Mouse (Mus musculus) natural killer cell, adult 2 months (primary cell): Measurements from ENCODE around the gene Rnf24.
"Not testable (repeated sequence)": the region's sequence is repeated elsewhere in the genome, so short reads cannot be mapped to it uniquely, and the experiment has no call there.

Experiments
- DNase-seq, 2 experiments: peaks; one replicate each; pipeline ENCODE4 v3.0.0; 2022; ENCODE audit warnings: low spot score in 2 of 2

Rnf24 gene

GRCm38 (mm10) chr2:131337602-131338001 lies 15.1 kb downstream of the Rnf24 start:
- DNase-seq: no peak

GRCm38 (mm10) chr2:131330548-131330947 lies 22.1 kb downstream of the Rnf24 start:
- no peak for DNase-seq

GRCm38 (mm10) chr2:131328981-131329380 lies 23.7 kb downstream of the Rnf24 start:
- no peak for DNase-seq

- DNase-seq: no peak
Observed at GRCm38 (mm10) chr2:131326044-131326443, 26.6 kb downstream of the Rnf24 start.

GRCm38 (mm10) chr2:131323675-131324074 lies 29.0 kb downstream of the Rnf24 start:
- no peak for DNase-seq

- peak; percentile 9 to 13 for DNase-seq
Observed at GRCm38 (mm10) chr2:131321192-131321591, 31.5 kb downstream of the Rnf24 start.

- no peak for DNase-seq
Observed at GRCm38 (mm10) chr2:131319401-131319800, 33.3 kb downstream of the Rnf24 start.

- DNase-seq: no peak
Observed at GRCm38 (mm10) chr2:131316167-131316566, 36.5 kb downstream of the Rnf24 start.

GRCm38 (mm10) chr2:131309296-131309695 lies 43.4 kb downstream of the Rnf24 start:
- DNase-seq: no peak

- DNase-seq: no peak
Observed at GRCm38 (mm10) chr2:131307822-131308221, 44.9 kb downstream of the Rnf24 start.

GRCm38 (mm10) chr2:131307391-131307790 lies 45.3 kb downstream of the Rnf24 start:
- DNase-seq: no peak

- DNase-seq: peak; percentile 4 to 28
Observed at GRCm38 (mm10) chr2:131305226-131305625, 47.5 kb downstream of the Rnf24 start.

GRCm38 (mm10) chr2:131304497-131304896 lies 48.2 kb downstream of the Rnf24 start:
- peak; percentile 3 to 13 for DNase-seq

- DNase-seq: no peak
Observed at GRCm38 (mm10) chr2:131301635-131302034, 51.1 kb downstream of the Rnf24 start.

- no peak for DNase-seq
Observed at GRCm38 (mm10) chr2:131300485-131300884, 52.2 kb downstream of the Rnf24 start.

- DNase-seq: not testable (repeated sequence)
Observed at GRCm38 (mm10) chr2:131298674-131299073, 54.0 kb downstream of the Rnf24 start.

- no peak for DNase-seq
Observed at GRCm38 (mm10) chr2:131296746-131297261, 55.9 kb downstream of the Rnf24 start.

- DNase-seq: no peak
Observed at GRCm38 (mm10) chr2:131290669-131291068, 62.0 kb downstream of the Rnf24 start.

- no peak for DNase-seq
Observed at GRCm38 (mm10) chr2:131286276-131286675, 66.4 kb downstream of the Rnf24 start.

GRCm38 (mm10) chr2:131281596-131281995 lies 71.1 kb downstream of the Rnf24 start:
- DNase-seq: no peak

- DNase-seq: no peak
Observed at GRCm38 (mm10) chr2:131276722-131277121, 76.0 kb downstream of the Rnf24 start.

- DNase-seq: no peak
Observed at GRCm38 (mm10) chr2:131275493-131275892, 77.2 kb downstream of the Rnf24 start.

GRCm38 (mm10) chr2:131265056-131265455 lies 87.6 kb downstream of the Rnf24 start:
- DNase-seq: no peak

GRCm38 (mm10) chr2:131264027-131264426 lies 88.7 kb downstream of the Rnf24 start:
- DNase-seq: no peak
